Mouse (Mus musculus) C2C12 (cell line): ENCODE measurements around the gene Uap1. TPM values are rescaled to one million over a fixed set of nuclear protein-coding genes. Genes with fewer than 3 reads are reported as not detected.

Experiments used
- H3K27me3 ChIP-seq: one replicate; pipeline ENCODE4 v1.6.1; 2011; ENCODE audit not compliant: control insufficient read depth, insufficient read depth, insufficient read length
- H3K36me3 ChIP-seq: one replicate; pipeline ENCODE4 v1.6.1; 2011; ENCODE audit not compliant: control insufficient read depth, insufficient read depth
- H3K4me3 ChIP-seq: one replicate; pipeline ENCODE4 v1.5.1; 2011; ENCODE audit warnings: mild to moderate bottlenecking, control low read depth; ENCODE audit not compliant: poor library complexity, insufficient read depth, severe bottlenecking
- H3K79me2 ChIP-seq: one replicate; pipeline ENCODE4 v1.6.1; 2011; ENCODE audit not compliant: control insufficient read depth, insufficient read depth
- H3K79me3 ChIP-seq: one replicate; pipeline ENCODE4 v1.6.1; 2011; ENCODE audit warnings: low read depth, control low read depth
- H3ac ChIP-seq: one replicate; pipeline ENCODE3; 2011; ENCODE audit warnings: low read depth; ENCODE audit not compliant: control insufficient read depth, insufficient read length
- CEBPB ChIP-seq: IDR thresholded peaks from one replicate; pipeline ENCODE4 v1.6.1; 2011; ENCODE audit warnings: low read depth, mild to moderate bottlenecking, control low read depth, moderate library complexity
- CTCF ChIP-seq: IDR thresholded peaks from one replicate; pipeline ENCODE4 v1.5.1; 2011; ENCODE audit not compliant: control insufficient read depth, insufficient read depth, insufficient read length
- FOSL1 ChIP-seq: IDR thresholded peaks from one replicate; pipeline ENCODE4 v1.8.0; 2011; ENCODE audit warnings: mild to moderate bottlenecking, low read length; ENCODE audit not compliant: poor library complexity, insufficient read depth, severe bottlenecking
- MAX ChIP-seq: IDR thresholded peaks from one replicate; pipeline ENCODE4 v1.6.1; 2011; ENCODE audit warnings: mild to moderate bottlenecking, control low read depth
- MYOD1 ChIP-seq: IDR thresholded peaks from one replicate; pipeline ENCODE4 v1.6.1; 2011; ENCODE audit warnings: low read depth; ENCODE audit not compliant: control insufficient read depth, insufficient read length
- MYOG ChIP-seq: IDR thresholded peaks from one replicate; pipeline ENCODE4 v1.6.1; 2011; ENCODE audit not compliant: control insufficient read depth, insufficient read length; ENCODE audit errors: extremely low read depth
- USF1 ChIP-seq: IDR thresholded peaks from one replicate; pipeline ENCODE4 v1.6.1; 2011; ENCODE audit warnings: low read depth, mild to moderate bottlenecking, control low read depth, moderate library complexity
- polyA plus RNA-seq: library from polyadenylated mRNA; unstranded; fragments of >200 nt; fragmentation: generic; extraction: Trizol; gene quantifications from one replicate; pipeline ENCODE4 v1.2.1, GENCODE M21; 2012; ENCODE audit warnings: missing spikeins

Uap1 gene
- polyA plus RNA-seq, 1 experiment: 17.5 TPM

- no peak overlapping the region for H3ac ChIP-seq
- peaks cover 26% of the 10 kb centered on the region for H3K36me3 ChIP-seq
- peaks cover 2% of the 10 kb centered on the region for H3K79me3 ChIP-seq
- H3K27me3 ChIP-seq: no peaks in the 10 kb centered on the region
- no peak overlapping the region for H3K4me3 ChIP-seq
- TF ChIP-seq MAX (no peak), FOSL1 (no peak), CEBPB (no peak), MYOD1 (no peak), CTCF (no peak), USF1 (no peak), MYOG (no peak)
- H3K79me2 ChIP-seq: peaks cover 19% of the 10 kb centered on the region
Observed at GRCm38 (mm10) chr1:170164053-170164614, 10.6 kb downstream of the Uap1 start.

- Histone ChIP-seq H3K36me3 (peaks cover 28% of the 10 kb centered on the region), H3K79me3 (peaks cover 2% of the 10 kb centered on the region), H3ac (no peak overlapping the region), H3K4me3 (no peak overlapping the region), H3K79me2 (peaks cover 13% of the 10 kb centered on the region), H3K27me3 (no peaks in the 10 kb centered on the region)
- TF ChIP-seq USF1: no peak
- no peak for TF ChIP-seq MYOD1
- no peak for TF ChIP-seq CTCF
- no peak for TF ChIP-seq FOSL1
Observed at GRCm38 (mm10) chr1:170163398-170163943, 11.3 kb downstream of the Uap1 start.

GRCm38 (mm10) chr1:170161852-170162251 is 12.9 kb downstream of the Uap1 start:
- no peak for TF ChIP-seq CTCF
- TF ChIP-seq CEBPB: no peak
- no peak for TF ChIP-seq MYOG
- no peak for TF ChIP-seq MYOD1
- no peak for TF ChIP-seq FOSL1
- Histone ChIP-seq H3K79me2 (no peaks in the 10 kb centered on the region), H3K36me3 (peaks cover 32% of the 10 kb centered on the region), H3K4me3 (no peak overlapping the region), H3ac (no peak overlapping the region), H3K79me3 (no peaks in the 10 kb centered on the region), H3K27me3 (no peaks in the 10 kb centered on the region)

GRCm38 (mm10) chr1:170160397-170160938 is 14.3 kb downstream of the Uap1 start:
- Histone ChIP-seq H3K79me2 (no peaks in the 10 kb centered on the region), H3ac (no peak overlapping the region), H3K79me3 (no peaks in the 10 kb centered on the region), H3K27me3 (no peaks in the 10 kb centered on the region), H3K36me3 (peaks cover 22% of the 10 kb centered on the region), H3K4me3 (no peak overlapping the region)
- TF ChIP-seq MAX: no peak
- no peak for TF ChIP-seq FOSL1

DNA sequence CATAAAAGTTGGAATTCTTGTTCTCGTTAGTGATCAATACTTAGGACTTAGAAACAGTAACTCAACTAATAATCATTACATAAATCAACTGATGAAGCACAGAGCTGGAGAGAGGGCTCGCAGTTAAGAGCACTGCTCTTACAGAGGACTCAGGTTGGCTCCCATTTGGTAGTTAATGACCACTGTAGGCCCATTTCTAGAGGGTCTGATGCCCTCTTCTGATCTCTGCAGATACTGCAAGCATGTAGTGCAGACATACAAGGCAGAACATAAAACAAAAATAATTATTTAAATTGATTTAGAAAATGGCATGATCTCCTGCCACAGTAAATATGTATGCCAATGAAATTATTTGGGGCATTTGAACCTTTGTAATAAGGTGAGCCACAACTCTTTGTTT is 15.1 kb downstream of the Uap1 start:
- H3ac ChIP-seq: no peak overlapping the region

GRCm38 (mm10) chr1:170155761-170156160 is 19.0 kb downstream of the Uap1 start:
- H3K27me3 ChIP-seq: no peaks in the 10 kb centered on the region
- H3K79me3 ChIP-seq: no peaks in the 10 kb centered on the region
- H3K79me2 ChIP-seq: no peaks in the 10 kb centered on the region
- H3K36me3 ChIP-seq: peaks cover 23% of the 10 kb centered on the region
- TF ChIP-seq MAX (no peak), FOSL1 (no peak), CEBPB (no peak), MYOG (no peak), USF1 (no peak), MYOD1 (no peak), CTCF (no peak)
- H3K4me3 ChIP-seq: no peak overlapping the region
- H3ac ChIP-seq: no peak overlapping the region

More for the DNA sequence above, 15.1 kb downstream of the Uap1 start:
- peaks cover 19% of the 10 kb centered on the region for H3K36me3 ChIP-seq
- no peaks in the 10 kb centered on the region for H3K27me3 ChIP-seq
- no peaks in the 10 kb centered on the region for H3K79me3 ChIP-seq
- TF ChIP-seq CTCF (no peak), MYOG (no peak), CEBPB (no peak)
- H3K79me2 ChIP-seq: no peaks in the 10 kb centered on the region
- no peak overlapping the region for H3K4me3 ChIP-seq
